Mouse (Mus musculus) midbrain, embryonic 11.5 days (tissue): ENCODE results near the gene Cend1. TPM values are rescaled to one million over a fixed set of nuclear protein-coding genes. Genes with fewer than 3 reads are reported as not detected.

Experiments
- ATAC-seq: fragments of 200-750 bp; cut with Nextera tagmentation; 2 replicates; pipeline ENCODE4 v1.8.0; 2017; ENCODE audit warnings: moderate TSS enrichment, moderate library complexity; ENCODE audit not compliant: low FRiP score
- DNase-seq: peaks from one replicate; pipeline ENCODE4 v3.0.0; 2015; ENCODE audit warnings: low spot score; ENCODE audit errors: missing footprints
- H3K27ac ChIP-seq: fragments of 300-500 bp; sonication (generic); 2 replicates; pipeline ENCODE4 v1.5.1; 2014; ENCODE audit warnings: low read depth, low read length
- H3K27me3 ChIP-seq: fragments of 300-500 bp; sonication (generic); 2 replicates; pipeline ENCODE4 v1.6.1; 2014; ENCODE audit warnings: mild to moderate bottlenecking, low read length, moderate library complexity, mixed read lengths; ENCODE audit not compliant: control insufficient read depth, insufficient read depth
- H3K36me3 ChIP-seq: fragments of 300-500 bp; sonication (generic); 2 replicates; pipeline ENCODE4 v1.6.1; 2014; ENCODE audit warnings: mild to moderate bottlenecking, low read length, moderate library complexity, mixed read lengths; ENCODE audit not compliant: control insufficient read depth, insufficient read depth
- H3K4me1 ChIP-seq: fragments of 300-500 bp; sonication (generic); 2 replicates; pipeline ENCODE4 v1.6.1; 2014; ENCODE audit warnings: low read length; ENCODE audit not compliant: control insufficient read depth, insufficient read depth
- H3K4me2 ChIP-seq: fragments of 300-500 bp; sonication (generic); 2 replicates; pipeline ENCODE4 v1.6.1; 2014; ENCODE audit warnings: mild to moderate bottlenecking, moderate library complexity
- H3K4me3 ChIP-seq: fragments of 300-500 bp; sonication (generic); 2 replicates; pipeline ENCODE4 v1.5.1; 2014; ENCODE audit warnings: low read depth, low read length
- H3K9ac ChIP-seq: fragments of 300-500 bp; sonication (generic); 2 replicates; pipeline ENCODE4 v1.6.1; 2014; ENCODE audit warnings: low read length
- H3K9me3 ChIP-seq: fragments of 300-500 bp; sonication (generic); 2 replicates; pipeline ENCODE4 v1.6.1; 2016; ENCODE audit warnings: low read length; ENCODE audit not compliant: control insufficient read depth
- WGBS: fragments of 180-500 bp; shearing (Covaris S2); extraction: QIAGEN DNeasy Blood & Tissue Kit; methylation state at CpG from one replicate; pipeline ENCODE4 v1.1.7; 2014; 5-methylcytosine and 5-hydroxymethylcytosine counted together
- polyA plus RNA-seq: library from polyadenylated mRNA; unstranded; fragments of >200 nt; fragmentation: Nextera tagmentation; extraction: Ambion mirVana; gene quantifications from 2 replicates; pipeline ENCODE4 v1.2.1, GENCODE M21; 2014

Gene Cend1
- polyA plus RNA-seq, 1 experiment from 2014 or later: 5.8 TPM

DNA sequence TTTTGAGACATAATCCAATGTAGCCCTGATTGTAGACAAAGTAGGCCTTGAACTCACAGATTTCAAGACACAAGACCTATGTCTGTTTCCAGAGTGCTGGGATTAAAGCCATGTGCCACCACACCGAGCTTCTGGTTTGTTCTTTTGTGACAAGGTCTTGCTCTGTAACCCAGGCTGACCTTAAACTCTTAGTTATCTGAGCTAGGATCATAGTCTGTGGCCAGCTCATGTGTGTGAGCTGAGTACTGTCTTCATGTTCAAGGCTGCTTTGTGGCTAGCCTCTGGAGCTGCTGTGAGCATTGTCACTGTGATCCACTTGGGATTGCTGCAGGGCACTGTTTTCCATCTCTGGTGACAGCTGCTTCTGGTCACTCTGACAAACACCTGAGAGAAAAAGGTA is 33.9 kb downstream of the Cend1 start:
- 0 out of 2 replicates have a peak, but pooled peaks cover 2% of the 10 kb centered on the region for H3K27me3 ChIP-seq
- H3K9ac ChIP-seq: no peak overlapping the region
- DNase-seq (no peak), ATAC-seq (no peak)
- no peaks in the 10 kb centered on the region for H3K9me3 ChIP-seq
- peaks cover 12% of the 10 kb centered on the region for H3K4me1 ChIP-seq
- WGBS: 57% methylated on average over 1 of the region's 1 CpGs
- no peak overlapping the region for H3K27ac ChIP-seq
- no peak overlapping the region for H3K4me3 ChIP-seq
- peaks cover 8% of the 10 kb centered on the region; the same call in 1 of the 2 replicates for H3K36me3 ChIP-seq
- H3K4me2 ChIP-seq: no peak overlapping the region

DNA sequence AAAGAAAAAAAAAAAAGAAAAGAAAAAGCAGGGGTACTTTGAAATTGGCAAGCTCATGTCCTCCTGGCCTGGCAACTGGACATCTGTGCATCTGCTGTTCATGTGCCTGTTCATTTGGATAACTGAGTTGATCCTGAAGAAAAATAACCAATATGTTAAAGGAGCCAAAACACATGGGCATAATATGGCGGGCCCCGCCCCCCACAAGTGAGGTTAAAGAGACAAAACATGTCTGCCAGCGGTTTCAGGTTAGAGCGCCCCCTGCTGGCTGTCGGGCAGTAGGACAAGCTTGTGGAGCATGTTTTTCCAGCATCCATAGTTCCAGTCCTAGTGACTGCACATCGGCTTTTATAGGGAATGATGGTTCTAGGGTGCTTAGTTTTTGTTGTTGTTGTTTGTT is 34.5 kb downstream of the Cend1 start:
- DNase-seq (peak; percentile 94), ATAC-seq (no peak)
- Histone ChIP-seq H3K36me3 (peaks cover 7% of the 10 kb centered on the region; the same call in 1 of the 2 replicates), H3K27me3 (0 out of 2 replicates have a peak, but pooled peaks cover 2% of the 10 kb centered on the region), H3K4me1 (peaks cover 12% of the 10 kb centered on the region), H3K4me2 (no peak overlapping the region), H3K27ac (no peak overlapping the region), H3K9me3 (no peaks in the 10 kb centered on the region), H3K9ac (no peak overlapping the region), H3K4me3 (no peak overlapping the region)
- WGBS: 21% methylated on average over 6 of the region's 6 CpGs

DNA sequence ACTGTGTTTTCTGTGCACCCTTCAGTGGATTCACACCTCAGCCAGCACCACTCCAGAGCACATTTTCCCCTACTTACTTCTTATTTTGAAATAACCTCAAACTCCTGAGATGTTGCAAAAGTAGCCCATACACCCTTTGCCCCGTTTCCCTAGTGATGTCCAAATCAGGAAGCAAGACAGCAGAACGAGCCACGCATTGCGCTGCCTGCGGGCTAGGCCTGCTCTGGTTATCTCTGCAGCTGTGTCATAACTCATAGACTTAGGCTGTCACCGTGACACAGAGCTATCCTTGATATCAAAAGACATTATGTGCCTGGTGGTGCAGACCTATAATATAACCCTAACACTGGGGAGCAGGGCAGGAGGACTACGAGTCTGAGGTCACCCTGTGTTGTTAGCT is 35.1 kb downstream of the Cend1 start:
- Histone ChIP-seq H3K27ac (no peak overlapping the region), H3K4me1 (peaks cover 12% of the 10 kb centered on the region), H3K9ac (no peak overlapping the region), H3K4me3 (no peak overlapping the region), H3K36me3 (peaks cover 5% of the 10 kb centered on the region; the same call in 1 of the 2 replicates), H3K9me3 (no peaks in the 10 kb centered on the region), H3K4me2 (no peak overlapping the region), H3K27me3 (0 out of 2 replicates have a peak, but pooled peaks cover 2% of the 10 kb centered on the region)
- DNase-seq (no peak), ATAC-seq (no peak)
- 91% methylated on average over 7 of the region's 7 CpGs for WGBS

DNA sequence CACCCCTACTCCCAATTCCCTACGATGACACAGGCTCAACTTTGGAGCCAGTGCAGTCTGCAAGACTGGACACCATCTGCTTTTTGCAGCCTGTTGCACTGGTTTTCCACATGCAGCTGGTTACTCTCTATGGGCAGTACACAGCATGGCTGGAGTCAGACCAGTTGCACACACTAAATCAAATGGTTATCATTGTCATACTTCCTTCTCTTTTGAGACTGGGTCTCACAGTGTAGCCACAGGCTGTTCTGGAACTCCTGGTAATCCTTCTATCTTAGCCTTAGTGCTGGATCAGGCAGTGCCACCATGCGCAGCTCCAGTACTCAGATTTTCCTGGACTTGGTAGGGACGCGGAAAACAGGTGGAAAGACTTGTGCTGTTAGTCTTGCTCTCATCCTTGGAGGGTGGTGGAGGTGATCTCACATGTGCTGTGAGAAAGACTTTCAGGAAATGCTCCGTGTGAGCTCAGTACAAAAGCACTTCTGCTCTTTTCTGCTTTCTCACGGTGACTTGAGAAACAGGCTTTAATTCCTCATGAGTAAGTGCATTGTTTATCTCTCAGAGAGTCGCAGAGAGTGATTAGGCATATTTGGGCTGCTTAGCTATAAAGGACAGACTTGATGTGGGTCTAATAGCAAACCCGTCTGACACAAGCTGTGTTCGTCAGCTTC is 36.6 kb downstream of the Cend1 start:
- Histone ChIP-seq H3K9ac (peak overlapping the region; percentile 78), H3K27ac (0 out of 2 replicates have a peak overlapping the region, but pooled peaks have one; percentile 54), H3K4me1 (peaks cover 12% of the 10 kb centered on the region), H3K27me3 (0 out of 2 replicates have a peak, but pooled peaks cover 2% of the 10 kb centered on the region), H3K9me3 (no peaks in the 10 kb centered on the region), H3K4me3 (peak overlapping the region; percentile 67), H3K4me2 (peak overlapping the region; percentile 97), H3K36me3 (peaks cover 1% of the 10 kb centered on the region; the same call in 1 of the 2 replicates)
- no peak; the same call in 1 of the 2 replicates for ATAC-seq
- 32% methylated on average over 9 of the region's 9 CpGs for WGBS
- DNase-seq: no peak

DNA sequence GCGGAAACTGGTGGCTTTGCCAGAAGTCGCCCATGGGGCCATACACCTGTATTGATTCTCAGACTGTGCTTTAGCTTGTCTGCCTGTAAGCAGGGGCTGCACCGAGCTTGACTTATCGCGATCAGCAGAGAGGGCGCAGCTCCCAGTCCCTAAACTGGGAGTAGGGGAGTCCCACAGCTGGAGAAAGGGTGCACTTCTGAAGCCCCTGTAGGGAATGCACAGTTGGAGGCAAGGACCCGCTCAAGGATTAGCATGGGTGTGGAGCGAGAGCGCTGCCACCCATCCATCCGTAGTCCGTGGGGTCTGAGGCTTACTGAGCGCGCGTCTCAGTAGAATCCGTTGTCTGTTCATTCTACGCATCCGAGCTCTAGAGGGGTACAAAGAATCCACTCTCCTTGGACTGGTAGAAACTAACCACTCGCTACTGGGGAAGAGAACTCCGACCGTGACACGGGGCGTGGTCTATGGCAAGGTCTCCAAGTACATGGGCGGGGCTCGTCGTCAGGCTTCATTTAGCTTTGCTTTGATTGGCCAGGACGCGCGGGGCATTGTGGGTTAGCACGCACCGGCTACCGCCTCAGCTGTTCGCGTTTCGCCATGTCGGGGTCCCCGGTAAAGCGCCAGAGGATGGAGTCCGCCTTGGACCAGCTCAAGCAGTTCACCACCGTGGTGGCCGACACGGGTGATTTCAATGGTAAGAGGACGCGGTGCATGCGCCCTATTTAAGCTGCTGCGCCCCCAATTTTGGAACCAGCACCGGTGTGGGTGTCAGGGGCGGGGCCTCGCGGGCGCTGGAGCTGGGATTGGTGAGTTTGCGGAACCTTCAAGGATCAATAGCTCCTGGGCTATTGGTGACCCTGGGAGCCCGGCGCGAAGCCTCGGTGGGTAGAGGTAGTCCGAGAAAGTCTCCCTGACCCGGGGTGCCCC is 37.4 kb downstream of the Cend1 start, which contains the start of gene Taldo1:
Taldo1 (plus strand) TSS at position 575 of the 927 bp plus-strand sequence.
- Histone ChIP-seq H3K36me3 (no peaks in the 10 kb centered on the region; the same call in 1 of the 2 replicates), H3K4me2 (peak within 1 kb of the TSS; percentile 97), H3K27ac (peak within 1 kb of the TSS; percentile 54; the same call in 1 of the 2 replicates), H3K4me3 (peak within 1 kb of the TSS; percentile 67), H3K9me3 (no peaks in the 10 kb centered on the region), H3K27me3 (0 out of 2 replicates have a peak, but pooled peaks cover 2% of the 10 kb centered on the region), H3K4me1 (peaks cover 12% of the 10 kb centered on the region), H3K9ac (peak within 1 kb of the TSS; percentile 78)
- DNase-seq: peak; percentile 99
- WGBS: under 1% methylated on average over 57 of the region's 57 CpGs
- ATAC-seq: peak; percentile 96

DNA sequence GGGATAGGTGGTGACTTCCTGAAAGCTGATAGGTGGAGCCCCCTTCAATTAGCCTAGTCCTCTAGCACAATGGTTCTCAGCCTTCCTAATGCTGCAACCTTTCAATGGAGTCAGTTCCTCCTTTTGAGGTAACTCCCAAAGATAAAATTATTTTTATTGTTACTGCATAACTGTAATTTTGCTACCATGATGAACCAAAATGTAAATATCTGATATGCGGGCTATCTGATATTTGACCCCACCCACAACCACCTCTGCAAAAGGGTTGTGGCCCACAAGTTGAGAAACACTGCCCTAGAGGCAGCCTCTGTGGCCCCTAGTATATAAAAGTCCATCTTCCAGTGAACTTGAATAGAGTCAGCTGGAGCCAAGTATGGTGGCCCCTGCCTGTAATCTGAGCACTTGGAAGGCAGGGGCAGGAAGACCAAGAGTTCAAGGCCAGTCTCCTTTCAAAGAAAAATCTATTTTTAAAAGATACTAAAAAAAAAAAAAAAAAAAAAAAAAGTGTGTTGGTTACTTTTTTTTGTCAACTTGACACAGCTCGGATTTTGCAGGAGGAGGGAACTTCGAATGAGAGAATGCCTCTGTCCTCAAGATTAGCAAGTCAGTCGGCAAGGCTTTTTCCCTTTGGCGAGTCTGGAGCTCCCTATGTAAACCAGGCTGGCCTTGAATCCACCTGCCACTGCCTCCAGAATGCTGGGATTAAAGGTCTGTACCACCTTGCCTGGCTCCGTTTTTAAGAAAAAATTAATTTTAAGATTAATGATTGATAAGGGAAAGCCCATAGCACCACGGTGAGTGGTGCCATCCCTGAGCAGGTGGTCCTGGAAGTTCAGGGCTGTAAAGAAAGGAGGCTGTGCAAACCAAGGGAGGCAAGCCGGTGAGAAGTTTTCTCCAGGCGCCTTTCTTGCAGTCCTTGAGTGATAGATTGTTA is 38.7 kb downstream of the Cend1 start:
- Histone ChIP-seq H3K9me3 (no peaks in the 10 kb centered on the region), H3K4me3 (no peak overlapping the region), H3K27me3 (0 out of 2 replicates have a peak, but pooled peaks cover 2% of the 10 kb centered on the region), H3K36me3 (no peaks in the 10 kb centered on the region), H3K27ac (no peak overlapping the region), H3K4me2 (no peak overlapping the region), H3K9ac (no peak overlapping the region), H3K4me1 (peaks cover 12% of the 10 kb centered on the region)
- 61% methylated on average over 9 of the region's 9 CpGs for WGBS
- ATAC-seq (no peak), DNase-seq (no peak)

DNA sequence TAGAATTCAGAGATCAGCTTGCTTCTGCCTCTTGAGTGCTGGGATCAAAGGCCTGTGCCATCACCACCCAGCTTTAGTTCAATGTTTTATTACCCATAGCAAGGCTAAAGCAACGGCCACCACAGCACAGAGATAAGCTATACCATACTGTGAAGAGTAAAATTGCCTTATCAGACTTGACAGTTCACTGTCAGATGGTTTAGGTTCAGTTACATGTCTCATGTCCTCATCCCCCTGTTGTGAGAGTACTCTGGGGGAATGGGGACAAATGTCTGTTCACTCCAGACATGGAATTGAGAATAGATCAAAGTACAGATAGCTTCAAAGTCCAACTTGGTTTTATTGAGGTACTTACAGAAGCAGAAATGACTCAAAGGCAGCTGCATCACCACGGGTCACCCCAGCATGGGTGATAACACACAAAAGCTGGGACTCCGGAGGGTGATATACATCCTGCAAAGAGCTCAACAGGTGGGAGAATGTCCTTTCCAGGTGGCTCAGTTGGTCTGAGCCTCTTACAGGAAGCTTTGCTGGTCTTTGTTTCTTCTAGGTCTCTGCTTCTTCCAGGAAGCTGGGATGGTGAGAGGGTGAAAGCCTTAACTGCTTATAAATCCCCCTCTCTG is 40.7 kb downstream of the Cend1 start:
- 62% methylated on average over 3 of the region's 3 CpGs for WGBS
- H3K27me3 ChIP-seq: 0 out of 2 replicates have a peak, but pooled peaks cover 2% of the 10 kb centered on the region
- DNase-seq (no peak), ATAC-seq (no peak)
- peaks cover 12% of the 10 kb centered on the region for H3K4me1 ChIP-seq
- no peak overlapping the region for H3K4me2 ChIP-seq
- no peaks in the 10 kb centered on the region for H3K36me3 ChIP-seq
- no peak overlapping the region for H3K4me3 ChIP-seq
- no peak overlapping the region for H3K27ac ChIP-seq
- no peak overlapping the region for H3K9ac ChIP-seq
- H3K9me3 ChIP-seq: no peaks in the 10 kb centered on the region
